Mouse (Mus musculus): ENCODE measurements around the gene Rptor. TPM values are rescaled to one million over a fixed set of nuclear protein-coding genes. Genes with fewer than 3 reads are reported as not detected.

Gene Rptor
- polyA plus RNA-seq, 1 experiment from 2014 or later = 7.1 TPM

DNA sequence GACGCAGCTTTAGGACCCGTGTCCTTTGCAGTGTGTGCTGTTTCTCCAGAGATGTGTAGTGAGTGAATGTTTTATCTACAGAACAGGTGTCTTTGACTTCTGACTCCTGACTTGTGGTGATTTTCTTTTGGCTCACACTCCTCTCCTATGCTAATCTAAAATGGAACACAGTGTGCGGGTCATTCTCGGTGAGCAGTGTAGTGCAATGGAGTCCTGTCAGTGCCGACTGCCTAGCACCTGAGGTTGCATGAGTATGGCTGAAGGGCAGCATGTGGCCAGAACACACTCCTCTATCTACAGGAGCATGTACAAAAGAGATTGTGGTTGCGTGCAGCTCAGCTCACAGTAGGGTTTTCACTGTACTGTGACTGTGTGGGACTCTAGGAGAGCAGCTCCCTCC lies 163.3 kb downstream of the Rptor start:
- TF ChIP-seq CTCF (IDR thresholded peaks at IDR 0.05; ENCODE audit: low read depth) = no peak

DNA sequence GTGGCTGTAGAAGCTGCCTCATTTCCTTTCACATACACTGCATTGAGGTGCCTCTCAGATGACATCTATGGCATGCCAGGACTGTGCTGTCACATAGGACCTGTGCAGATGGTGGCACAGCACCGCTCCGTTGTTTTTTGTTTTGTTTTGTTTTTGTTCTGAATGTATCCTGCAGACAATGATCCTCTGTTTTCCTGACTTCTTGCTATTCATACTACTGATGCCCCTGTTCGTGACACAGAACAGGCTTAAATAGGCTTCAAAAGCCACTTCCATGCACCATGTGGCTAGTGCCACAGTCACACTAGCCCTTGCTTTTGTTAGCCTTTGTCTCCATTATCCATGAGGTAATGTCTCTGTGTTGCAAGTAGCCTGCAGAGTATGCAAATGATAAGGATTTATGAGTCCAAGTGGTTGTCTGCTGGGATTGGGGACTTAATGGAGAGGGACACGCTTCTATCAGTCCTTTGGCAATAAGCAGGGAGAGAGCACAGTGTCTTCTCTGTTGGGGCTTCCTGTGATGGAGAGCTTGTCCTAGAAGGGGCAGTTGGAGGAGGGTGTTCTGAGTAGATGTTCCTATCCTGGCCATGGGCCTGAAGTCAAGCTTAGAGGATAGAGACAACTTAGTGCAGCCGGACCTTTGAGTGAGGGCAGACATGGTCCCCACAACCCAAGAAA lies 164.2 kb downstream of the Rptor start:
- DNase-seq (ENCODE audit: low spot score) = no peak
- H3K4me1 ChIP-seq (replicated peaks; ENCODE audit: insufficient read depth, low read length) = no peaks in the 10 kb centered on the region
- no peak overlapping the region for H3K27ac ChIP-seq
- no peak overlapping the region for H3K4me3 ChIP-seq (replicated peaks; ENCODE audit: low read depth, low read length)
- WGBS = 96% methylated on average over 5 of the region's 5 CpGs
- H3K4me2 ChIP-seq (ENCODE audit: low read length) = no peak overlapping the region
- ATAC-seq (replicated peaks; ENCODE audit: low FRiP score, low read depth) = no peak
- H3K9ac ChIP-seq (ENCODE audit: low read depth, low read length) = no peak overlapping the region
- no peaks in the 10 kb centered on the region for H3K27me3 ChIP-seq (ENCODE audit: insufficient read depth, low read length)
- no peak for TF ChIP-seq CTCF (IDR thresholded peaks at IDR 0.05; ENCODE audit: low read depth)
- H3K9me3 ChIP-seq (replicated peaks; ENCODE audit: low read length) = no peaks in the 10 kb centered on the region
- peaks cover 10% of the 10 kb centered on the region; the same call in 1 of the 2 replicates for H3K36me3 ChIP-seq (ENCODE audit: insufficient read depth, low read length)

More for the DNA sequence above, 163.3 kb downstream of the Rptor start:
- WGBS = 92% methylated on average over 6 of the region's 6 CpGs
- H3K27ac ChIP-seq = no peak overlapping the region
- peaks cover 5% of the 10 kb centered on the region; the same call in 1 of the 2 replicates for H3K36me3 ChIP-seq (ENCODE audit: insufficient read depth, low read length)
- H3K9ac ChIP-seq (ENCODE audit: low read depth, low read length) = no peak overlapping the region
- H3K9me3 ChIP-seq (replicated peaks; ENCODE audit: low read length) = no peaks in the 10 kb centered on the region
- H3K4me2 ChIP-seq (ENCODE audit: low read length) = no peak overlapping the region
- no peaks in the 10 kb centered on the region for H3K4me1 ChIP-seq (replicated peaks; ENCODE audit: insufficient read depth, low read length)
- DNase-seq (ENCODE audit: low spot score) (no peak), ATAC-seq (replicated peaks; ENCODE audit: low FRiP score, low read depth) (no peak)
- no peak overlapping the region for H3K4me3 ChIP-seq (replicated peaks; ENCODE audit: low read depth, low read length)
- H3K27me3 ChIP-seq (ENCODE audit: insufficient read depth, low read length) = no peaks in the 10 kb centered on the region

DNA sequence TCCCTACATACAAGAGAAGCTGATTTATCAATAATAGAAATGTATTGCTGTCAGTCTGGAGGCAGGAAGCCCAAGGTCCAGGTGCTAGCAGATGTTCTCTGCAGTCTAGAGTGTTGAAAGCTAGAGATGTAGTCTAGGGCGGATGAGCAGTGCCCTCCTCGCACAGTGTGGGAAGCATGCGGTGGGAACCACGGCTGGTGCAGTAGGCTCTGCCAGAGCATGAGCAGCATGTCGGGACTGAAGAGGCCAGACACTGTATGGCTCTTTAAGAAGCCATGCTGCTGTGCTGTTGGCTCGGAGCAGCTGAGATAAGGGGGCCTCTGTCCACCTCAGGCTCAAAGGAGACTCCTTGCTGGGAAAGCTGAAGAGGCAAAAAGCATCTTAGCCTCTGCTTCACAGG lies 164.8 kb downstream of the Rptor start:
- no peak for TF ChIP-seq CTCF (IDR thresholded peaks at IDR 0.05; ENCODE audit: low read depth)
- Histone ChIP-seq H3K4me2 (ENCODE audit: low read length) (no peak overlapping the region), H3K36me3 (ENCODE audit: insufficient read depth, low read length) (peaks cover 10% of the 10 kb centered on the region; the same call in 1 of the 2 replicates), H3K4me3 (replicated peaks; ENCODE audit: low read depth, low read length) (no peak overlapping the region), H3K4me1 (replicated peaks; ENCODE audit: insufficient read depth, low read length) (no peaks in the 10 kb centered on the region), H3K27ac (no peak overlapping the region), H3K9me3 (replicated peaks; ENCODE audit: low read length) (no peaks in the 10 kb centered on the region), H3K9ac (ENCODE audit: low read depth, low read length) (no peak overlapping the region), H3K27me3 (ENCODE audit: insufficient read depth, low read length) (no peaks in the 10 kb centered on the region)
- WGBS = 85% methylated on average over 6 of the region's 6 CpGs
- DNase-seq (ENCODE audit: low spot score) = no peak
- ATAC-seq (replicated peaks; ENCODE audit: low FRiP score, low read depth) = no peak

DNA sequence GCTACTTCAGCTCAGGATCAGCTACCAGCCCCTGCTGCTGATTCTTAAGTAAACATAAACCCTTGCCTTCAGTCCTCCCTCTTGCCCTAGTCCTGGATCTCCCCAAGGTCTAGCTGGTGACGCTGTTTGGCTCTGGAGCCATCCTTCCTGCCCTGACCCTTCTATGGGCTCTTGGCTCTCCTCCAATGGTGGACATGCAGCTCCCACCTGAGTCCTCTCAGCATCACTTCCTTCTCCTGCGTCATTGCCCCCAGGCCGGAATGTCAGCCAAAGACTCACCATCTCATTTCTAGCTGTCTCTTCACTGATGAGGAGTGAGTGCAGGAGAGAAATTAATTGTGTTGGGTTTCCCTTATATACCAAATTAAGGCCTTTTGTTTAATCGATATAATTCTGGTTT lies 165.8 kb downstream of the Rptor start:
- DNase-seq (ENCODE audit: low spot score) = no peak
- H3K4me1 ChIP-seq (replicated peaks; ENCODE audit: insufficient read depth, low read length) = no peaks in the 10 kb centered on the region
- 78% methylated on average over 4 of the region's 4 CpGs for WGBS
- ATAC-seq (replicated peaks; ENCODE audit: low FRiP score, low read depth) = no peak
- H3K9me3 ChIP-seq (replicated peaks; ENCODE audit: low read length) = no peaks in the 10 kb centered on the region
- no peak overlapping the region for H3K27ac ChIP-seq
- H3K4me3 ChIP-seq (replicated peaks; ENCODE audit: low read depth, low read length) = no peak overlapping the region
- no peak overlapping the region for H3K9ac ChIP-seq (ENCODE audit: low read depth, low read length)
- H3K36me3 ChIP-seq (ENCODE audit: insufficient read depth, low read length) = peaks cover 10% of the 10 kb centered on the region; the same call in 1 of the 2 replicates
- no peaks in the 10 kb centered on the region for H3K27me3 ChIP-seq (ENCODE audit: insufficient read depth, low read length)
- H3K4me2 ChIP-seq (ENCODE audit: low read length) = no peak overlapping the region
- TF ChIP-seq CTCF (IDR thresholded peaks at IDR 0.05; ENCODE audit: low read depth) = no peak

DNA sequence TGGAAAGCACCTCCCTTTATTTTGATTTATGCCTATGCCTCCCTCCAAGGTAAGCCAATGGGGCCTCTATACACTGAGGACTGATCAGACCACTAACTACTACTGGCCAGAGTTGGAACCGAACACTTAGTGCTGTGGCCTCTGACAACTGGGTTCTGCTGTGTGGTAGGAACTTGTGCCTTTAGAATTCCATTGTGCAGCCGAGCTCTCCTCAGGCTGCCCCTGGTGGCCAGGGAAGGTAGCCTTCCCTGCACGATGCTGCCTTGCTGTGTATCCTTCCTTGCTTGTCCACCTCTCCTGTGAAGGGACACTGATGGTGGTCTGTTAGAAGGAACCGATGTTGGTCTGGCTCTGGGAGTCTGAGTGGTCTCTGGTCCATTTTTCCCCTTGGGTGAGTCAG lies 167.0 kb downstream of the Rptor start:
- DNase-seq (ENCODE audit: low spot score) (peak; percentile 13), ATAC-seq (replicated peaks; ENCODE audit: low FRiP score, low read depth) (0 out of 2 replicates have a peak, but pooled peaks have one; percentile 17)
- H3K9me3 ChIP-seq (replicated peaks; ENCODE audit: low read length) = no peaks in the 10 kb centered on the region
- WGBS = 59% methylated on average over 4 of the region's 4 CpGs
- no peak overlapping the region for H3K4me3 ChIP-seq (replicated peaks; ENCODE audit: low read depth, low read length)
- H3K9ac ChIP-seq (ENCODE audit: low read depth, low read length) = no peak overlapping the region
- no peaks in the 10 kb centered on the region for H3K27me3 ChIP-seq (ENCODE audit: insufficient read depth, low read length)
- H3K27ac ChIP-seq = no peak overlapping the region
- H3K4me1 ChIP-seq (replicated peaks; ENCODE audit: insufficient read depth, low read length) = no peaks in the 10 kb centered on the region
- TF ChIP-seq CTCF (IDR thresholded peaks at IDR 0.05; ENCODE audit: low read depth) = peak; percentile 59
- H3K4me2 ChIP-seq (ENCODE audit: low read length) = no peak overlapping the region
- H3K36me3 ChIP-seq (ENCODE audit: insufficient read depth, low read length) = peaks cover 10% of the 10 kb centered on the region; the same call in 1 of the 2 replicates

DNA sequence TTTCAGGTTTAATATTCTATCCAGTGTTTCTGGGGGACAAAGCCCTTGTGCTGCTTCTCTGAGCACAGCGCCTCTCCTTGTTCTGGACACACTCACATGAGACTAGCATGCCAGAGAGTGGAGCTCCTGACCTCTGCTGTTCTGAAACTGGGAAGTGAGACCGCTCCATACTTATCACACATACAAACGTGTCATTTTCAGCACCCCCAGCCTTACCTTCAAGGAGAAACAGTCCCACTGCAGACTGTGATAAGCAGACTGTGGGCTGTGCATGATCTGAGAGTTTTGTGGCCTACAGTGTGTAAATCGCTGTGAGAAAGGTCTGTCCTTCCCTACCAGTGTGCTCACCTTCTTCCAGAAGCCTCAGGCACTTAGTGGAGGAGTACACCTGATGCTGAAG lies 168.3 kb downstream of the Rptor start:
- peaks cover 10% of the 10 kb centered on the region; the same call in 1 of the 2 replicates for H3K9me3 ChIP-seq (replicated peaks; ENCODE audit: low read length)
- WGBS = 87% methylated on average over 4 of the region's 4 CpGs
- no peak for DNase-seq (ENCODE audit: low spot score)
- H3K4me1 ChIP-seq (replicated peaks; ENCODE audit: insufficient read depth, low read length) = no peaks in the 10 kb centered on the region
- no peak overlapping the region for H3K4me2 ChIP-seq (ENCODE audit: low read length)
- no peak for TF ChIP-seq CTCF (IDR thresholded peaks at IDR 0.05; ENCODE audit: low read depth)
- no peaks in the 10 kb centered on the region for H3K27me3 ChIP-seq (ENCODE audit: insufficient read depth, low read length)
- ATAC-seq (replicated peaks; ENCODE audit: low FRiP score, low read depth) = no peak
- H3K36me3 ChIP-seq (ENCODE audit: insufficient read depth, low read length) = peaks cover 10% of the 10 kb centered on the region; the same call in 1 of the 2 replicates
- H3K27ac ChIP-seq = no peak overlapping the region
- no peak overlapping the region for H3K9ac ChIP-seq (ENCODE audit: low read depth, low read length)
- no peak overlapping the region for H3K4me3 ChIP-seq (replicated peaks; ENCODE audit: low read depth, low read length)

All from kidney, postnatal 0 days (tissue).